In the genomic region with DNA sequence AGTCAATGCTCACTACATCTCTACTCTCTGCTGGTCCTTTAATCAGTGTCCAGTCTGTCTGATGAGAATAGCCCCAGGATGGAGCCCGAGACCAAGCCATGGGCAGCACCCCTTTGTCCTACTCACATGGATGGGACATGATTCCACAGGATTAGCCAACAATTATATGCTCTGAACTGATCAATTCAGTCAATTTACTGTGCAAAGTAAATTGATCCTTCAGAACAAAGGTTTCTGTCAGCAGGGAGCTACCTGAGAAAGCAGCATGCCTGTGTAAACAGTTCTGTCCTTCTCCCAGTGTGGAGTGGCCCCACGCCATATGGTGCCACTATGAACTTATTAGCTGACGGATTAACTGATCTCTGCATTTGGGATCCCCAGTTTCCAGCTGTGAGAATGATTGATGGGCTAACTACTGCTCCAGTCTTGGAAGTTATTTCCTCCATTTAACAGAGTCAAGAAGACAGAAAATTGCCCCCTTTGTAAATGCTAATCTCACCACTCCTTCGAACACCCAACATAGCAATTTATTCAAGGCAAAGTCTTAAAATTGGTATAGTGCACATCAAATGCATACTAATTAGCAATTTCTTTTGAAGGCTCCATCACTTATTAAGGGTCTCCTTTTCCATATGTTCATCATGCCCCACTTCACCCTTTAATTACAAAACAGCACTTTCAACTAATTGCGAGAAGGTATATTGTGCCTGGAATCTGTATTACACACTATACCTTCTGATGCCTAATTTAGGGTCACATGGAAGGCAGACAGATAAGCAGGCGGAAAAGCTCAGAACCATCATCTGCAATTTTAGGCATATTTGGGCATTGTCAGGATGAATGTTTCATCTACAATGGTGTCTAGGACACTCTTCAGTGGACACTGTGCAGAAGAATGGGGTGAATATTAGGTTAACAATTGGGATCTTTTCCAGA, we compare ENCODE assay signal across 18 mouse cellular contexts.
A peak's percentile ranks its signal among the peaks of the same experiment; 100 is the strongest.
DNase-seq lines count a peak whose midpoint lies in the region; ATAC-seq and TF ChIP-seq lines count a peak whose summit lies in the region.
"Had no signal": no experiment of that assay in that cellular context is flagged by ENCODE, and none has a peak within 500 bp of the region (broad histone marks: within the 10 kb centered on the region; RNA-seq: fewer than 3 reads in every experiment).

No protein-coding gene starts in this region.

- peak; percentile 78; the same call in 1 of the 2 replicates for ATAC-seq in neural tube, embryonic 12.5 days (ENCODE audit: low FRiP score, low read depth)
- ATAC-seq in neural tube, embryonic 15.5 days (ENCODE audit: low FRiP score): no peak
- ATAC-seq in forebrain, embryonic 11.5 days (replicated peaks; ENCODE audit: low FRiP score): peak; percentile 92
- ATAC-seq in hindbrain, embryonic 15.5 days (ENCODE audit: low FRiP score, low read depth): peak; percentile 76
- ATAC-seq in stomach, postnatal 0 days (ENCODE audit: low FRiP score, low TSS enrichment): no peak
- ATAC-seq in monocyte, adult 5-6 weeks (replicated peaks; ENCODE audit: insufficient number of reproducible peaks, low FRiP score, low TSS enrichment, poor library complexity, severe bottlenecking): no peak

- peaks cover 4% of the 10 kb centered on the region; the same call in 1 of the 2 replicates for H3K4me1 ChIP-seq in neural tube, embryonic 12.5 days
- no peaks in the 10 kb centered on the region for H3K4me1 ChIP-seq in neural tube, embryonic 15.5 days
- no peaks in the 10 kb centered on the region for H3K4me1 ChIP-seq in forebrain, embryonic 11.5 days (replicated peaks; ENCODE audit: control insufficient read depth, insufficient read depth, low read length)
- H3K4me1 ChIP-seq in hindbrain, embryonic 15.5 days (replicated peaks): no peaks in the 10 kb centered on the region
- H3K4me1 ChIP-seq in stomach, postnatal 0 days (replicated peaks; ENCODE audit: control insufficient read depth, insufficient read depth): no peaks in the 10 kb centered on the region

- H3K27me3 ChIP-seq in neural tube, embryonic 12.5 days (replicated peaks): no peaks in the 10 kb centered on the region
- H3K27me3 ChIP-seq in neural tube, embryonic 15.5 days (replicated peaks): no peaks in the 10 kb centered on the region
- H3K27me3 ChIP-seq in forebrain, embryonic 11.5 days (ENCODE audit: control insufficient read depth, insufficient read depth, low read length): no peaks in the 10 kb centered on the region
- H3K27me3 ChIP-seq in hindbrain, embryonic 15.5 days: no peaks in the 10 kb centered on the region
- no peaks in the 10 kb centered on the region for H3K27me3 ChIP-seq in stomach, postnatal 0 days (ENCODE audit: control insufficient read depth, insufficient read depth, low read length)
- H3K27me3 ChIP-seq: megakaryocyte, embryonic 14.5 days had no signal

- no peaks in the 10 kb centered on the region for H3K36me3 ChIP-seq in neural tube, embryonic 12.5 days
- H3K36me3 ChIP-seq in neural tube, embryonic 15.5 days: no peaks in the 10 kb centered on the region
- no peaks in the 10 kb centered on the region for H3K36me3 ChIP-seq in forebrain, embryonic 11.5 days (ENCODE audit: control insufficient read depth, insufficient read depth, low read length)
- H3K36me3 ChIP-seq in hindbrain, embryonic 15.5 days: no peaks in the 10 kb centered on the region
- H3K36me3 ChIP-seq in stomach, postnatal 0 days (ENCODE audit: control insufficient read depth, insufficient read depth, low read length): no peaks in the 10 kb centered on the region
- H3K36me3 ChIP-seq: G1E had no signal

- H3K9ac ChIP-seq in neural tube, embryonic 12.5 days: no peak overlapping the region
- H3K9ac ChIP-seq in neural tube, embryonic 15.5 days (replicated peaks): no peak overlapping the region
- H3K9ac ChIP-seq in forebrain, embryonic 11.5 days (ENCODE audit: low read length): no peak overlapping the region
- no peak overlapping the region for H3K9ac ChIP-seq in hindbrain, embryonic 15.5 days
- H3K9ac ChIP-seq in stomach, postnatal 0 days (ENCODE audit: low read length): no peak overlapping the region
- H3K9ac ChIP-seq: lung, embryonic 14.5 days had no signal

- no peak overlapping the region for H3K4me2 ChIP-seq in neural tube, embryonic 12.5 days (replicated peaks)
- no peak overlapping the region for H3K4me2 ChIP-seq in neural tube, embryonic 15.5 days
- 0 out of 2 replicates have a peak overlapping the region, but pooled peaks have one; percentile 0 for H3K4me2 ChIP-seq in forebrain, embryonic 11.5 days (ENCODE audit: low read depth, low read length, severe bottlenecking)
- H3K4me2 ChIP-seq in hindbrain, embryonic 15.5 days: no peak overlapping the region
- no peak overlapping the region for H3K4me2 ChIP-seq in stomach, postnatal 0 days (replicated peaks; ENCODE audit: low read depth)
- H3K4me2 ChIP-seq: lung, embryonic 14.5 days had no signal

- peak; percentile 79 for DNase-seq in forebrain, embryonic 11.5 days (ENCODE audit: low spot score)
- DNase-seq in retina, postnatal 1 day: peak; percentile 69
- DNase-seq in stomach, postnatal 0 days (ENCODE audit: low spot score): no peak
- no peak for DNase-seq in lung, postnatal 4 days
- DNase-seq: adrenal gland, postnatal 25 days; cerebellum, postnatal 25 days; heart, adult 2 months; kidney, adult 11 months; liver; lung, embryonic 14.5 days; right cerebral cortex, postnatal 4 days had no signal

- 33% methylated on average over 6 of the region's 6 CpGs for WGBS in neural tube, embryonic 12.5 days
- 36% methylated on average over 6 of the region's 6 CpGs for WGBS in neural tube, embryonic 15.5 days
- WGBS in forebrain, embryonic 11.5 days: 10% methylated on average over 6 of the region's 6 CpGs
- WGBS in hindbrain, embryonic 15.5 days: 33% methylated on average over 6 of the region's 6 CpGs
- WGBS in stomach, postnatal 0 days: 54% methylated on average over 6 of the region's 6 CpGs

- no peak for TF ChIP-seq CTCF in stomach, postnatal 0 days (IDR thresholded peaks at IDR 0.05; ENCODE audit: low read depth)

- no peaks in the 10 kb centered on the region for H3K9me3 ChIP-seq in neural tube, embryonic 12.5 days
- no peaks in the 10 kb centered on the region for H3K9me3 ChIP-seq in neural tube, embryonic 15.5 days (replicated peaks)
- H3K9me3 ChIP-seq in forebrain, embryonic 11.5 days (ENCODE audit: control insufficient read depth, low read length): no peaks in the 10 kb centered on the region
- no peaks in the 10 kb centered on the region for H3K9me3 ChIP-seq in hindbrain, embryonic 15.5 days
- no peaks in the 10 kb centered on the region for H3K9me3 ChIP-seq in stomach, postnatal 0 days (ENCODE audit: control insufficient read depth, low read length)
- H3K9me3 ChIP-seq: G1E; megakaryocyte, embryonic 14.5 days had no signal

- no peak overlapping the region for H3K27ac ChIP-seq in neural tube, embryonic 12.5 days
- no peak overlapping the region for H3K27ac ChIP-seq in neural tube, embryonic 15.5 days (replicated peaks)
- peak overlapping the region; percentile 70 for H3K27ac ChIP-seq in forebrain, embryonic 11.5 days (ENCODE audit: low read depth, low read length)
- H3K27ac ChIP-seq in hindbrain, embryonic 15.5 days (replicated peaks): no peak overlapping the region
- no peak overlapping the region for H3K27ac ChIP-seq in stomach, postnatal 0 days (replicated peaks)
- H3K27ac ChIP-seq: heart, adult 2 months had no signal

- no peak for TF ChIP-seq EP300 in stomach, postnatal 0 days (optimal IDR thresholded peaks at IDR 0.05)

- no peak overlapping the region for H3K4me3 ChIP-seq in neural tube, embryonic 12.5 days
- H3K4me3 ChIP-seq in neural tube, embryonic 15.5 days (replicated peaks): no peak overlapping the region
- H3K4me3 ChIP-seq in forebrain, embryonic 11.5 days (ENCODE audit: low read depth, low read length): no peak overlapping the region
- H3K4me3 ChIP-seq in hindbrain, embryonic 15.5 days: no peak overlapping the region
- H3K4me3 ChIP-seq in stomach, postnatal 0 days (ENCODE audit: low read depth, low read length): no peak overlapping the region
- H3K4me3 ChIP-seq: erythroblast, embryonic 14.5 days; heart, adult 2 months; megakaryocyte, embryonic 14.5 days had no signal

Comparison
In these comparisons a context has a peak if more than half of its experiments do, and no peak if none do; other contexts are left out.
1. ATAC-seq: peak in neural tube, embryonic 12.5 days (single experiment), forebrain, embryonic 11.5 days (single experiment) and hindbrain, embryonic 15.5 days (single experiment); none in neural tube, embryonic 15.5 days (single experiment), stomach, postnatal 0 days (single experiment) and monocyte, adult 5-6 weeks (single experiment).
2. DNase-seq: peak in forebrain, embryonic 11.5 days (single experiment) and retina, postnatal 1 day (single experiment); none in stomach, postnatal 0 days (single experiment) and lung, postnatal 4 days (0 of 2).